Mouse (Mus musculus) kidney, adult 9 months (tissue): ENCODE measurements at regions not wholly inside any gene's neighbourhood (a gene's known extent, or its start where the extent isn't known, plus 50 kb on each side); places are given as distances from the start of the nearest gene placed in this dataset.

Experiments
- DNase-seq: peaks from one replicate; pipeline ENCODE4 v3.0.0; 2022

DNA sequence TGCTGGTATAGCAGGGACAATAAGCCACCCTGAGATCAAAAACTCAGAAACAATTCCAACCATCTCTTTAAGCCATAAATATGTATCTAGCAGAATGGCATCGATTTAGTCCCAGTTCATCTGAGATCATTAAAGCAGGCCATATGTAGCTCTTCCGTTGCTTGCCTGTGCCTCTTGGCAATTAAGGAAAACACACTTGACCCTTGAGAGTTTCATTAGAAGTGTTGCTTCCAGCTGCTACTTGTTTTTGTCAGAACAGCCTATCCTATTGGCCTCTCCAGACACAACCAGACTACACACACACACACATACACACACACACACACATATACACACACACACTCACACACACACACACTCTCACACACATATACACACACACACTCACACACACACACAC, 71.5 kb upstream of the Actbl2 start:
- no peak for DNase-seq

DNA sequence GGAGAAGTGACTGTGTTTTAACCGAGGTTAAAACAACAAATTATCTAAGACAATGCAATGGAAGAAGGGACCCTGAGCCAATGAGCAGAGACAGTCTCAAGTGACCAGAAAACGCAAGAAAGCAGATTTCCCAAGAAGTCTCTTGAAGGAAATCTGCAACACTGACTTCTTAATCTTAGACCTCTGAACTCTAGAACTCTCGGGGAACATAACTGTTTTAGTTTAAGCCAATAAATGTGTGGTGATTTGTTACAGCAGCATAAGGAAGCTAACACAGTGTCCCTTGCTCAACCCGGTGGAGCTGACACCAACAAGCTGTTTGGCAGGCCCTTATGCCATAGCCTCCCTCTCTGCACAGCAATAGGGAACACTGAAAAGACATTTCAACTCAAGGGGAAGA, 69.0 kb upstream of the Actbl2 start:
- no peak for DNase-seq

DNA sequence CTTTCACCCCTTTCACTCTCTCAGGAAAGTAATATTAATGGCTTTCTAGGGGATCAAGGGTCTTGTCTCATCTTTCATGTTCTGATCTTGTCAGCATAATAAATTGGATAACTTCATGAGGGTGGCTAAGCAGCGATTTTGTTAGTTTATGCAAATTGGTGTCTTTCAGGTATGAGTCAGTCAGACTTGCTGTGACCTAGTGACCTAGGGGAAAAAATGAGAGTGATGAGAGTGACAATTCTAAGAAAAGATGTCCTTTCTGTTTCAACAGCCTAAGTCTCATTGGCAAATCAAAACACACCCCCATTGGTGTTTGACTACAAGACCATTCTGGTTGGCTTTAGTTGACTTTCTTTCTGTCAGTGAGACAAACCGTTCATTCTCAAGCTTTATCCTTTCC, 68.0 kb upstream of the Actbl2 start:
- DNase-seq: no peak

DNA sequence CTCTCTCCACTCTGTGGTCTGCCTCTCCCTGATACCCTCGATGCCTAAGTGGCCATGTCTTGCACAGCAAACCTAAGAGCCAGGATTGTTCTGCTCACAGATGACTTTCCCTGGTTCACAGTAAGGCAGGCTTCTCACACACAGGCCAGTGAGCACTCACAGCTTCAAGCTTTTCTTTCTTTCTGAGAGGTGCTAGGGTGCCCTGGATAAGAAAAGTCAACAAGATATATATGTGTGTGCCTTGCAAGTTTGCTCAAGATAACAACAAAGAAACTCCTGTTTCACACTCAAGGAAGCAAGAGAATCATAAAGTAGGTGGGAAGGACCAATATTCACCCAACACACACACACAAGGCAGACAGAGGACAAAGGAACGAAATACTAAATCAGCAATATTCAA, 60.9 kb upstream of the Actbl2 start:
- DNase-seq: no peak

DNA sequence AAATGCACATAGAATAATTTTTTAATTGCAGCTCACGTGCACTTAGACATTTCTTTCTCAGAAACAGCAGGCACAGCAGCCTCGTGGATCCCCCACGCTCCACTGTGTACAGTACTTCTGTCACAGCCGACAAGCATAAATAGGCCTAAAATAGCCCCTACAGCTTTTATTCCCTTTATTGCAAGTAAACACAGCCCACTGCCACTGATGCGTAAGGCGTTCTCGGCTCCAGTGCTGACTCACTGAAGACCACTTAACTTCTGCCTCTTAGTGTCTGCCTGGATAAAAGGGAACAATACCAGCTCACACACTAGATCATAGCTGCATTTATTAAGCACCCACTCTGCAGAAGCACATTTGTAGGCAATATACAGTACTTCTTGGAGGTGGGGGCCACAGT, 60.5 kb upstream of the Actbl2 start:
- DNase-seq: no peak

DNA sequence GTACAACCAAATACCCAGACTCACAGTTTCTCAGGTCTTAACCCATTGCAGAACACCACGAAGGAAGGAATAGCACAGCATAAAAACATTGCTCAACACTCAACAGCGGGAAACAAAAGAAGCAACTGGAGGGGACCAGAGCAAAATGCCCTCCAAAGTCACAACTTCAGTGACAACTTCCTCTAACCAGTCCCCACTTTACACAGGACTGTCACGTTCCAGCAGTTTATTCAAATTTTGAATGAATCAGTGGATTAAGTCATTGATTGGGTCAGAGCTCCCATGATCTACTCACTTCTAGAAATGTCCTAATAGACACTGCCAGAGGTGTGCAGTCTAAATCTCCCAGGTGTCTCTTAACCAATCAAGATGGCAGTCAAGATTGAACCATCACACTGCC, 53.3 kb upstream of the Actbl2 start:
- DNase-seq: no peak

DNA sequence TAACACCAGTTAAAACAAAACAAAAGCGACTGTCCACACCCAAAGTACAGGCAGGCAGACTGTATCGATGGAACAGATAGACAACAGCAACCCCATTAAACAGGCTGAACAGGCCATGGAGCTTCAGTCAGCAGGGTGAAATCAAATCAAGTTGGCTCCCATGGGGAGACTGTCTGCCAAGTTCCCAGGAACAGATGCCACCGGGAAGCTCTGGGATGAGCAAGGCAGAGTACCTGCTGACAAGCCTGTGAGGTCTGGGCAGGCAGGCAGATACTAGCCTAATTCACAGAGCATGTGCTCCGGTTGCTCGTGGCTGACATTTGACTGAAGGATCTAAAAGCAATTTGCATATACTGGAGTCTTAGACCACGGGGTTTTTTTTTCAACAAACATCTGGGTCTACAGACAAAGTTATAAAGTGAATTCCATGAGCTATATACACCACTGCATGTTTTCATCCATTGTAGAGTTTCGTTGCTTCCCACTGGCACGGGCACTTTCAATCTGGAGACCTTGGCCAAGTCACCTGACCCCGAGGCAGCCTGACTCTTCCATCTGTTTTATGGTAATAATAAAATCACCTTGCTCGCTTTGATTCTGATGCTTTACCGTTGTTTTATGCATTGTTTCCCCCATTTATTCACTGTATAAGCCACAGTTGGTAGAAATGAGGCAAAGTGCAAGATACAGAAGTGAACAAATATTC, 50.1 kb upstream of the Actbl2 start:
- no peak for DNase-seq
